Mouse (Mus musculus) heart, adult 2 months (tissue): Measurements from ENCODE around the gene Gm45716.

Source experiments
- CTCF ChIP-seq: fragments of 200-600 bp; IDR thresholded peaks from 2 replicates; pipeline ENCODE4 v1.8.1; 2022; ENCODE audit warnings: antibody characterized with exemption, mild to moderate bottlenecking, moderate library complexity
- EP300 ChIP-seq: fragments of 200-500 bp; IDR thresholded peaks from 2 replicates; pipeline ENCODE4 v1.6.1; 2011; ENCODE audit warnings: low read depth, low read length, control low read depth; ENCODE audit not compliant: insufficient read depth
- POLR2A ChIP-seq: fragments of 200-500 bp; IDR thresholded peaks from 2 replicates; pipeline ENCODE4 v1.6.1; 2011; ENCODE audit warnings: mild to moderate bottlenecking, low read depth, low read length, control low read depth; ENCODE audit not compliant: insufficient read depth

DNA sequence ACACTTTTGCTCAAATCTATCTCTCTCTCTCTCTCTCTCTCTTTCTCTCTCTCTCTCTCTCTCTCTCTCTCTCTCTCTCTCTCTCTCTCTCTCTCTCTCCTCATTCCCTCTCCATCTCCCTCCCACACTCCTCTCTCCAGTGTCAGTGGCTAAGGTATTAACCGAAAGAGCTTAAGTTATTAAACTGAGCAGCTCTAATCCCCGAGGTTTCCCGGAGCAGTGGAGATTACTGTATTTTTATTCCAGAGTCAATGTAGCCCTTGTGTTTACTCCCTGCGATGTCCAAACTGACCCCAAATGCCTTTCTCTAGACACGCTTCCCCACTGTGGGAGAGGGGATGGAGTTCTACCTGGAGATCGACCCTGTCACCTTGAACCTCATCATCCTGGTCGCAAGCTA is at the start of gene Gm45716:
- TF ChIP-seq CTCF (no peak), EP300 (no peak), POLR2A (no peak)
